Mouse (Mus musculus): Measurements from ENCODE around the gene Slc35f5.
"Not testable (repeated sequence)": the region's sequence is repeated elsewhere in the genome, so short reads cannot be mapped to it uniquely, and the experiment has no call there.

Slc35f5 gene

DNA sequence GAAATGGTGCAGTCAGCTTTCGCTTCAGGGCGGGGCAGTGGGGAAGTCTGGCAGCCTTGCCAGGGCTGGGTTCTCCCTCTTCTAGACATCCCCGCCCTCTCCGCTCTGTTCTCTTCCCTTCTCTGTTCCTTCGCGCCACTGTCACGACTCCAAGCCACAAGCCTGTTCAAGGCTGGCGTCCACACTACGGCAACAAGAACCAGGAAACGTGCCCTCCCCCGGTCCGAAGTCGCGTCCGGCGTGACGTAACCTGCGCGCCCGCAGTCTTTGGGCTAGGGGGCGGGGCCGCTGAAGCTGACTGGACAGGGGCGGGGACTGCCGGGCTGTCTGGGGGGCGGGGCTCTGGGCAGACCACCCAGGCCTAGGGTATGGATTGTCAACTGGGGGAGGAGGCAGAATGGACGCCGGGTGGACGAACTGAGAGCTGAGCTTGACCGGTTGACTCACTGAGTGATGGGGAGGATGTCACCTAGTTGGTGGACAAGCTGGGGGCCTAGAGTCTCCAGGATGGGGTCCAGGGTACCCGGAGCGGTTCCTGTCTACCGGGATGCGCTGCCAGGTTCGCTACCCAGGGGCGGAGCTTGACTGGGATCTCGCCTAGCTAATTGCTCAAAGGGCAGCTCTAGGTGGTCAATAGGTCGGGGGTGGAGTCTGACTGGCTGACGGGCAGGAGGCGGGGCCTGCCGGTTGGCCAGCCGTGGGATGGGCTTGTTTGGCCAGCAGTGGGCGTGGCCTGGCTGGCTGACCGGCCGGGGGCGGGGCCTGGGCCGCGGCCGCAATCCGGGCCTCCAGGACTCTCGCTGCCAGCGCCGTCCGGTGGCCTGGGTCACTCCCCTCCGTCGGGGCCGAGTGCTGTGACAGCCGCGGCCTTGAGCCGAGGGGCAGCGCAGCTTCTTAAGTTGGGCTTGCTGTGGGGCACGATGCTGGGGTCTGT, at the start of gene Slc35f5:
Slc35f5 (plus strand) TSS at position 337 of the 934 bp plus-strand sequence.
- peak; percentile 77 for DNase-seq (ENCODE audit: extremely low spot score, low read depth, low spot score)

DNA sequence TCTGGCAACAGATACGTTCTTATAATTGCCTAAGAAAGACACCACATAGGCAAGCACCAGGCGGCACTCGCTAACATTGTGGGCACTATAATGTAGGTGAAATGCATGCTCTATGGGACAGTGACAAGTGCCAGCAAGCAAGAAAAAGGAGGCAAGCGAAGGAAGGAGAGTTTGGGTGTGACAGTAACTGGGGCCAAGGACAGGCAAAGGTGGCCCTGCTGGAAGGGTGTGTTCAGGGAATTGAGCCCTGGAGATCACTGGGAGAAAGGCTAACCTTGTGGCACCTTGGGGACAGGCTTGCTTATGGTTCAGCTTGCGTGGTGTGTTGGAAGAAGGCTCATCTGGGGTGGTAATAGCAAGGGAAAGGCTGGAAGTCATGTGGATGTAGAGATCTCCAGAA, 45.7 kb upstream of the Slc35f5 start:
- DNase-seq (ENCODE audit: extremely low spot score, low read depth, low spot score): no peak

DNA sequence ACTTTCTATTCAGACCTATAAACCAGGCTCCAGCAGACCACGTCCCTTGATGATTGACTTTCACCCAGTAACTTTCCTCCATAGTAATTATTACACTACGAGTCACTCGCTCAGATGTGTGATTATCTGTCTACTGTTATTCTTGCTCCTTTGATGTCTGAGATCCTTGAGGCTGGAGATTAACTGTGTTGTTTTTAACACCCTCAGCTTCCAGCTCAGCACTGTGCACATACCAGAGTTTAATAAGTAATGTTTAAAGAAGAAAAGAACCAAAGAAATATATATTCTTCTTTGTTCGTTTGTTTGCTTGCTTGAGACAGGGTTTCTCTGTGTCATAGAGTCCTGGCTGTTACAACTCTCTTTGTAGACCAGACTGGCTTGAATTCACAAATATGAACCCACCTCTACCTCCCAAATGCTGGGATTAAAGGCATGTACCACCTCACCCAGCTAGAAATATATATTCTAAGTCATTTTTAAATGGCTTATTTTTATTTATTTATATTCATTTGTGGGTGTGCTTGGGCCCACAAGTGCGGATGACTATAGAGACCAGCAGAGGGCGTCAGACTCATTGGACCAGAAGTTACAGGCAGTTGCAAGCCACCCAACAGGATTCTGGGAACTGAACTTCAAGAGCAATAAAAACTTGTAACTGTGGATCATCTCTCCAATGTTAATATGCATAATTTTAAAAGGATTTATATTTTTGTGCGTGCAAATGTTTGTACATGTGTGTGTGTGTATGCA, 43.3 kb upstream of the Slc35f5 start:
- DNase-seq (ENCODE audit: extremely low spot score, low read depth, low spot score): no peak

DNA sequence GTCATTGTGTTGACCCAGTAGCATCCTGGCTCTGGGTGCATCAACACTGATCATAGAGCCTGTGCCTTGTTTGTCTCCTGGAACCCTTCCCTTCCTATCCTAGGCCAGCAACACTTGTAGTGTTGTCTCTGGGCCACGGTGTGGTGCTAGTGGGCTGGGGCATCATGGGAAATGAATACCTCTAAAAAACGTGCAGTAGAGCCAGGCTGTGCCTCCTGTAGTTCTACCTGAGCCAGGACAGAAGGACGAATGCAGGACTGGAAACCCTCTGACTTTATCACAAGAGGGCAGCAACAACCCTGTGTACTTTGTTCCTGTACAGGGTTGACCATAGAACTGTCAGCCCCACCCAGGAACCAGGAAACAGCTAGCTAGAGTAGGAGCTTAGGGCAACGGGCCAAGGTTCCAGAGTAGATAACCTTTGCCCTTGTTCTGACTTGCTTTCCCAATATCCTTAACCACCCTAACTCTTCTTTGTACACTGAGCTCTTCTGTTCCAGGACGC, 41.2 kb upstream of the Slc35f5 start:
- no peak for DNase-seq (ENCODE audit: extremely low spot score, low read depth, low spot score)

DNA sequence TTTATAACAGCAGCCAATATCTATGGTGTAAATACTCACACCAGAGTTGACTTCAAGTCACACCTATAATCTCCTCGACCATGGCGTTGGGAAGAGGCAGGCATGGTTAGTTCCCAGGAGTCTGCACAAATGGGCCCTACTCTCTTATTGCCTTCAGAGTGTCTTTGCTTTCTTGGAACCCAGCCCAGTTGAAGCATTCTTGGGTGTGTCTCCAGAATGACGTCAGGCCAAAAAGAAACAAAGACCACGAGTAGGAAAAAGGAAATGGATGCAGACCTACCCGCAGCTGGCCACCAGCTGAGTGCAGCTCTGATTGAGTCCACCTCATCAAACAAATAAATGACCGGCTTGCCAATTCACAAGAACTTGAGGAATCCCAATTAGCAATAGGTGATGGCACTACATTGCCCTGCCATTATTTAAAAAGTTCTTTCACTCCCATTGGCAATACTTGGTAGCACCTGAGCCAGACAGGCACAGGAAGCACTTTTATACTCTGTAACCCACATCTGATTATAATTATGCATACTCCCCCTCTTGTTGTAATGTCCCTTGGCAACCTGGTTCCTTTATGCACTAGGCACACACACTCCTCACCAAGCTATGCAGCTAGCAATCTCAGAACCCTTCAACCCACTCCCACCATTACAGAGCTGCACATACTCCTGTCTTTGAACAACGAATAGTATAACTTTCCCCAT, 34.3 kb upstream of the Slc35f5 start:
- peak; percentile 12 for DNase-seq (ENCODE audit: extremely low spot score, low read depth, low spot score)

DNA sequence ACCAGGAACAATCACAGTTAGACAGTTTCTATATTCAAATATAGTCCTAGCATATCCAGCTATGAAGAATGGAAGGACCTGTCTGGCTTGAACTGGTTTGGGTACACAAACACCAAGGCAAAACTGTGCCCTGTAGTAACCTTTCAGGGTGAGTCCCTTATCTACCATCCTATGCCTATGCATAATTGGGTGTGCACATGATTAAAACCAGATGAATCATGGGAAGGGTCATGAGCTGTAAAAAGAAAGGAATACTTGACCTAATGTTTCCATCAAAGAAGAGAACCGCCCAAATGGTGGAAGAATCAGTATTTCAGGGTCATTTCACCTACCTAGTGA, 33.8 kb upstream of the Slc35f5 start:
- no peak for DNase-seq (ENCODE audit: extremely low spot score, low read depth, low spot score)

DNA sequence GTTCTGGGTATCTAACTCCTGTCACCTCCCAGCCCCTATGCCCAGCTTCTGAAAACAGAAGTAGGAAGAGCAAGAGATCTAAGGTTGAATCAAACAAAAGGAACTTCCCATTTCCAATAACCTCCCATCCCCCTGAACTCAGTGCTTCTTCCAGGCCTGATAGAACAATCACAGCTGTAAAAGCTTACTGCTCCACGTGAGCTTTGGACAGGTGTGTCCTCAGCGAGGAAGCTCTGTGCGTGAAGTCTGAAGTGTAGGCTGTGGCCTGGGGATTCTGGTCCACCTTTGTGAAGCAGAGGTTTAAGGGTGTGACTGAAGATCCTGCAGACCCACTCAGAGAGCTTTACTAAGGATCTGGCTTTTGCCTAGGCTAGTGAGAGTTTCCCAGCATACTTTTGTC, 33.0 kb upstream of the Slc35f5 start:
- DNase-seq (ENCODE audit: extremely low spot score, low read depth, low spot score): no peak

DNA sequence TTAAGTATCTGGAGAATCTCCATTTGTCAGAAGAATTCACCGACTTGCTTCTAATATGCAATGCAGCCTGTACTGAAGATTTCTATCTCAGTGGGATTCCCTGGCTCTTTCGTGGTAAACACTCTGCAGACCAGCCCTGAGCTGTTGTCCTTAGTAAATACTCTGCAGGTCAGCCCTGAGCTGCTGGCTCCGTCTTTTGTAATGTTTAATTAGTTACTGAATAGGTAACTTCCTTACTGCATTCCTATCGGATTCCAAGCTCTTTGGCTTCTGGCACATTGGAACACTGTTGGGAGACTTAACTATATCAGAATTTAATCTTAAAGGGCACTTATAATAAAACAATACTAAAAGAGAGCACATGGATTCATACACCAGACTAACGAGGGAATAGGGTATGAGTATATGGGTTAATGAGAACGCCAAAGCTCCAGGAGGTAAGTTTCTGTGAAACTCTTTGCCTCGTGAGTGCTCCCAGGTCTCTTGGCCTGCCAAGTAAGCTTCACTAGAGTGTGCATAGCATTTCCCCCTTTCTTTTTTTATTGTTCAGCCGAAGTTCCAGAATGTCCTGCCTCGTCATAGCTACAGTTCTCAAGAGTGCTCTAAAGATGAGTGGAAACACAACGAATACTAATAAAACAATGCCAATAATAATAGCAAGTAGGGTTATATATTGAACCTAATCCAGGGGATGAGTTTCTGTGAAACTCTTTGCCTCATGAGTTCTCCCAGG, 27.0 kb upstream of the Slc35f5 start:
- DNase-seq (ENCODE audit: extremely low spot score, low read depth, low spot score): not testable (repeated sequence)

DNA sequence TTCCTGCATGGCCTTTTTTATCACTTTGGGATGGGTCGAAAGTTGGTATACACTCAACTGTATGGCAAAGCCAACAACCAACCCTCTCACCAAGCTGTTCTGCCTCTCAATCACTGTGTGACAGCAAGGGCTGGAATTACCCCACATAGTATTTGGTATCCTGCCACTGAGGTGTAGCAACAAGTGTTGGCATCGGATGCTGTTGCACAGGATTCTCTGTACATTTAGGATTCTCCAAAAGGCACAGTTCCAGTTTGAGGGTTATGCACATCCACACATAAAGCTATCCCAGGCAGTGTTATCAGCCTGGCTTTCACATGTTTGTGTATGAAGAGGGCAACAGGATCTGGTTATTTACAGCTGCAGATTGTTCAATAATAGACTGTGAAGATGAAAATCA, 23.3 kb upstream of the Slc35f5 start:
- no peak for DNase-seq (ENCODE audit: extremely low spot score, low read depth, low spot score)

DNA sequence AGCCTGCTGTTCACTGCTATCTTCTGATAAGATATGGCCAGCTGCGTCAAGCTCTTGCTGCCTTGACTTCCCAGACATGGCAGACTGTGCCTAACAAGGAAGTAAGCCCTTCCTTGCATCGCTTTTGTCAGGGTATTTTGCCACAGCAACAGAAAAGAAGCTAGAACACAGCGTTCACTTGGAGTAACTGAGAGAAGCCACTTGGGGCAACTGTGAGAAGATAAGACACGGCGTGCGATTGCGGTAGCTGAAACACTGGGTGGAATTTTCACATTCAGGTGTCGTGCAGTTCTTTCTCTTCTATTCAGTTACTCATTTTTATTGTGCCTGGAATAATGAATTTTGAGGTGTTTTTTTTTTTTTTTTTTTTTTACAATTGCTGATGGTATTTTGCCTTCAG, 22.6 kb upstream of the Slc35f5 start:
- no peak for DNase-seq (ENCODE audit: extremely low spot score, low read depth, low spot score)

DNA sequence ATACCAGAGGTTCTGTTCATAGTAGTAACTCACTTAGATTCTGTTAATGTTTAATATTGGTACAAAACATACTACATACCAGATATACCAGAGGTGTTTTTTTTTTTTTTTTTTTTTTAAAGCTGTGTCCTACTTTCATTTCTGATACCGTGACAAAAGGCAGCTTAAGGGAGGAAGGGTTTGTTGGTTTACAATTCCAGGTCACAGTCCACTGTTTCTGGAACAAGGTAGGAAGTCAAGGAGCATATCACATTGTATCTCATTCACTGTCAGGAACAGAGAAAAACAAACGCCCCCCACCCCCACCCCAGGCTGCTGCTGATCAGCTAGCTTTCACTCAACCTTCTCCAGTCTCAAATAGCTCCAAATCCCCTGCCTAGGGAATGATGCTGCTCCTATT, 21.1 kb upstream of the Slc35f5 start:
- no peak for DNase-seq (ENCODE audit: extremely low spot score, low read depth, low spot score)

DNA sequence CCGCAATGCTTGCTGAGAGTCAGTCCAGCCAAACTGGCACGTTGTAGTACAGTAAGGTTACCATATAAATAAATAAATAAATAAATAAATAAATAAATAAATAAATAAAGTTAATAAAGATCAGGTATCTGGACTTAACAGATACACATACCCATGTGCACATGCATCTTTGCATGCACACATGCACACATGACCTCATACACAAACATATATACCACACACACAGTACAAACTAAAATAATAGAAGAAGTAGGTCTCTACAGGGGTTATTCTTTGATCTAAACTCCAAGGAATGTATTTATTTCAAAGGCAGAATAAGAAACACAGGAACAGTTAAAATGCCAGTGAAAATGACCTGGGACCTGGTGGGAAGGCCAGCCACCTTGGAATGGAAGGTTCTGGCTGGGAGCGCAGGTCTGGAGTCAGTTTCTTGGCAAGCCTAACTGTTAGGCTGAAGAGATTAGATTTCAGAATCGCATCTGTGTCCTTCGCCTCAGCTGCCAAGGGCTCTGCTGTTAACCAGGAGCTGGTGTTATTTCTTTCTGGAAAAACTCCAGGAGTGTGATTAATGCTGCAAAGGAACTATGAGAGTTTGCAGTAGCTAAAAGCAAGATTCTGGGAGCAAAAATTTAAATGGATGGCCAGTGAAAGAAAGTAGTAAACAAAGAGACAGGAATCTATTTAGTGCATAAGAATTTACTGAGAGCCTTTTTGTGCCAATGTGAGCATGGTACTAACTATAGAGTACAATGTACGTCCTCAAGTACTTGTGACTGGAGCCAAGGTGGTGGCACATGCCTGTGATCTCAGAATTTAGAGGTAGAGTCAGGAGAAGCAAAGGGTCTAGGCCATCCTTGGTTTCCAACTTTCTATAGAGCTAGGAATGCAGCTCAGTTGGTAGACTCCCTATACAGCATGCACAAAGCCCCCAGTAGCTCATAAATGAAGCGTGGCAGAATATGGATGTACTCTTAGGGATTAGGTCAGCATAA, 18.1 kb upstream of the Slc35f5 start:
- no peak for DNase-seq (ENCODE audit: extremely low spot score, low read depth, low spot score)

DNA sequence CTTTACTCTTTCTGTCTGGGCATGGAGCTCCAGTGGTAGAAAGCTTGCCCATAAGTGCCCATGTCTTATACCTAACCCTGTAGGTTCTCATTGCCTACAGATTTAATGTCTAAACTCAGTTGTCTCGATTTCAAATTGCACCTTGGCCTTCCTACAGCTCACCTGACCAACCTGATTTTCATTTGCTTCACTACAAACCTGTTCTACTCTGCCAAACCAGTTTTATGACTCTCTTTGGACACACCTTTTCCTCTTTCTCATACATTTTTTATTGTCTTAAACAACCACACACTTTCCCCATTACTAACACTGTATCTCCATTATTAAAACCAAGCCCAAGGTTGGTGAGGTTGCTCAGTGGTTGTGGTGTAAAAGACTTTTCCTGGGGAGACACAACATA, 10.5 kb upstream of the Slc35f5 start:
- no peak for DNase-seq (ENCODE audit: extremely low spot score, low read depth, low spot score)

DNA sequence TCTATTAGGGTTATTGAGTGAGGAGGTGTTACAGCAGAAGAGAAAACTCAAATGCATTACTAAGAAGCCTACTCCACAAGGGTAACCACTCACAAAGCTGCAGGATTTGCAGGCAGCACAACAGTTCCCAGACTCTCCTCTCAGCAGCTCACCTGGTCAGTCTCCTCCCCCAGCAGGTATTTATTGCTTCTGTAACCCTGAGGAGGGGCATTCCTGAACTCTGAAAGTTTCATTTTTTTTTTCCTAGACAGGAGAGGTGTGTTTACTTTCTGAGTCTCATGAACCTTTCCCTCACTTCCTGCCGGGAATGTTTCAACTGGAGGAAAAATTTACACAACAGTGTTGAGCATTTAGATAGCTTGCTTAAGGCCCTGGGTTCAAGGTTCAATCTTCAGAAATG, 10.0 kb upstream of the Slc35f5 start:
- no peak for DNase-seq (ENCODE audit: extremely low spot score, low read depth, low spot score)

DNA sequence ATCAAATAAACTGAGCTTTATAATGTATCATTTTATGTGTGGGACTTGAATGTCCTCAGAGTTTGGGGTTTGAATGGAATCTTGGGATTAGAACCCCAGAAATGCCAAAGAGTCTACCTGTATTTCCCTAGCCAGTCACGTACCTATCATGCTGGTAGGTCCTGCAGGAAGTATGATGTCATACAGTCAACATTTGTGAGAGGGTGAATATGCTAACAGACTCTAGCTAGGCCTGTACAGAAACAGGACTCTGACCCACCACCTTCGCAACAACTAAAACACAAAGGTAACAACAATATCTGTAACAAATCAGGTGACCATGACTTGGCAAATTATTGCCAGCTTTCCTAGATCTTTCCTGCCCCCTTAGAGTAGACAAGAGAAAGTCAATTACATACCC, 8.8 kb upstream of the Slc35f5 start:
- DNase-seq (ENCODE audit: extremely low spot score, low read depth, low spot score): no peak

DNA sequence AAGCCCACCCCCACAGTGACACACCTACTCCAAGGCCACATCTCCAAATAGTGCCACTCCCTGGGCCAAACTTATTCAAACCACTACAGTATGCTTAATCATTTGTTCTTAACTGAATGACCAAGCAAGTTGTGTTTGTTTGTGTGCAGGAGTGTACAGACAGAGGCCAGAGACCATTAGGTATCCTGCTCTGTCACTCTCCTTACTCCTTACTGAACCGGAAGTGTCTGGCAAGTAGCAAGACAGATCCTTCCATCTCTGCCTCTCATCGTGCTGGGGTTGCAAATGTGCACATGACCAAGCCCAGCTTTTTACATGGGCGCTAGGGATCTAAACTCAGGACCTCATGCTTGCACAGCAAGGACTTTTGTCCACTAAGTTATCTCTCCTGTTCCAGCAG, 1.1 kb upstream of the Slc35f5 start:
- no peak for DNase-seq (ENCODE audit: extremely low spot score, low read depth, low spot score)

DNA sequence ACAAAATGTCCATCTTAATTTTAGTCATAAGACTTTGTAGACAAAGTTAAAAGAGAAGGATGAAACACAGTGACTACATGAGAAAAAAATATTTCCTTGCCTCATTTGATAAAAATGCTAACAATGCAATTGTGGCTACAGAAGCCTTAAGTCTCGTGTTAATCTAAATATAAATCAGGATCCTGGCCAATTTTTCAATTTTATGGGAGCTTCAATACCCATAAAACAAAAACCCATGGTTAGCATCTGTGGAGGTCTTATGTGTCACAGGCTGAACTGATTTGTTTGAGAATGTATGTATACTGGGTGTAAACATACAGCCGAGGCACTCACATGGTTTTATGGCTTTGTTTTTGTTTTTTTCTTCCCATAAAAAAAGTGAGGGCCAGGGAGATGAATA, 674 bp upstream of the Slc35f5 start:
- no peak for DNase-seq (ENCODE audit: extremely low spot score, low read depth, low spot score)

DNA sequence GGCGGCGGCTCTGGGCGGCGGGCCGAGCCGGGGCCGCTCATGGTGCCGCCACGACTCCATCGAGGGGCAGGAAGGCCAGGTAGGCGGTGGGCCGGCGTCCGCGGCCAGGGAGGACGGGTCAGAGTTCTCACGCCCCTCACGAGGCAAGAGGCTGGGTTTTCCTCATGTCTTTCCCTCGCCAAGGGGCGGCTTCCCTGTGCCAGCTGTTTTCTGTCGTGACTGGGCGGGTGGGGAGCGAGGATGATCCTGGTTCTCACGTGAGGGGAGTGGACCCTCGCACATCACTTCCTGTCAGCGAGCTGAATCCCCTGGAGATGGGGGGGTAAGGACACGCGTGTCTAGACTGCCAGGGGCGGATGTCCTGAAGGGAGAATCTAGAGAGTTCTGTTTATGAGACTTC, 811 bp downstream of the Slc35f5 start:
- DNase-seq (ENCODE audit: extremely low spot score, low read depth, low spot score): no peak

DNA sequence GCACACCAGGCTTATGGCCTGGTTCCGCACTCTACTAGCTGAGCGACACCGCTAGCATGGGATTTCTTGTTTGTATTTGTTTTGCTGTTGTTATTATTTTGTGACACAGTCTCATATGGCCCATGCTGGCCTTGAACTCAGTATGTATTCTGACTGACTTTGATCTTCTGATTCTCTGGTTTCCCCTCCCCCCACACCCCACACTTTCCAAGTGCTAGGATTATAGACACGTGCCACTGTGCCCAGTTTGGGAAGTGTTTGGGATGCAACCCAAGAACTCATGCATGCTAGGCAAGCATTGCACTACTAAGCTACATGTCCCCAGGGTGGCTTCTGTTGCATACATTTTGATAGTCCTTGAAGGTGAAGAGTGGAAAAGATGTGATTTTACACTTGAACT, 1.4 kb downstream of the Slc35f5 start:
- DNase-seq (ENCODE audit: extremely low spot score, low read depth, low spot score): no peak

DNA sequence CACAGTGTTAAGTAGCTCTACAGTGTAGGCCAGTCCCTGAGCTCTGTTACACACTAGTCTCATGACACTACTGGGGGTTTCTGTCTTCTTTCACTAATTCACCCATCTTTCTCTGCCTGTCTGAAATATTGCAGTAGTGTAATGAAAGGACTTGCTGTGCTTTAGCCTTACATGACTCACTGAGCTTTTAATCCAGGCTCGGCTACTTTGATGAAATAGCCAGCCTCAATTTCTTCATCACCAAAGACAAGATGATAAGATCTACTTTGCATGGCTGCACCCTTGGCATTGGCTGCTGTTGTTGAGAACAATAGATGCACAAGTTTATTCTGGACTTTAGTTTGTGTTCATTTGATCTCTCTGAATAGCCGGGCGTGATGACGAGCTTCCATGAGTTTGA, 7.7 kb downstream of the Slc35f5 start:
- DNase-seq (ENCODE audit: extremely low spot score, low read depth, low spot score): no peak

Data from hindlimb bud, embryonic 11.5 days (tissue).